Mouse (Mus musculus) B cell, adult 67 days (primary cell): Measurements from ENCODE around the gene Vmn2r8. TPM values are rescaled to one million over a fixed set of nuclear protein-coding genes. Genes with fewer than 3 reads are reported as not detected.

Source experiments
- total RNA-seq, 2 experiments: library from RNA; stranded (reverse); gene quantifications; 4 replicates each; pipeline ENCODE4 v1.2.4; 2023

Gene Vmn2r8
- not detected for total RNA-seq

GRCm38 (mm10) chr5:108808750-108809149 lies at the start of gene Vmn2r8:
TSS of gene Vmn2r8 (minus strand) at chr5:108808850.

GRCm38 (mm10) chr5:108852501-108852900 lies 43.9 kb upstream of the Vmn2r8 start, which contains the start of gene Vmn2r9:
TSS of gene Vmn2r9 (minus strand) at chr5:108852601.

DNA sequence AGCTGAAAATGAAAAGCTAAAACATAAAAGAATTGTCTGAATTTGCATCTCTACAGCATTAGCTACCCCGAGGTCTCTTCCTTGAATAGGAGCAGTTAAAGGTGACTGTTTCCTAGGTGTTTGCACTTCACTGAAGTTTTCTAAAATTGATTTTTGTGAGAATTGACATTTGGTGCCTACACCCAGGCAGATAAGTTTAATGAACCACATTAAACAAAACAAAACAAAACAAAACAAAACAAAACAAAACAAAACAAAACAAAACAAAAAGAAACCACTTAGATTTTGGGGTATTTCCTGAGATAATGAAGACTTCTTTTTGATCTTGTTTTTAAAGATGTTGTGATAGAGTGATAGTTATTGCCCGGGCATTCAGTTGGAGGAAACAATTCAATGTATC lies 13.4 kb downstream of the Vmn2r8 start, which contains the start of gene Tmed11:
Gene Tmed11 (minus strand): TSS at position 101 of the 400 bp plus-strand sequence.

DNA sequence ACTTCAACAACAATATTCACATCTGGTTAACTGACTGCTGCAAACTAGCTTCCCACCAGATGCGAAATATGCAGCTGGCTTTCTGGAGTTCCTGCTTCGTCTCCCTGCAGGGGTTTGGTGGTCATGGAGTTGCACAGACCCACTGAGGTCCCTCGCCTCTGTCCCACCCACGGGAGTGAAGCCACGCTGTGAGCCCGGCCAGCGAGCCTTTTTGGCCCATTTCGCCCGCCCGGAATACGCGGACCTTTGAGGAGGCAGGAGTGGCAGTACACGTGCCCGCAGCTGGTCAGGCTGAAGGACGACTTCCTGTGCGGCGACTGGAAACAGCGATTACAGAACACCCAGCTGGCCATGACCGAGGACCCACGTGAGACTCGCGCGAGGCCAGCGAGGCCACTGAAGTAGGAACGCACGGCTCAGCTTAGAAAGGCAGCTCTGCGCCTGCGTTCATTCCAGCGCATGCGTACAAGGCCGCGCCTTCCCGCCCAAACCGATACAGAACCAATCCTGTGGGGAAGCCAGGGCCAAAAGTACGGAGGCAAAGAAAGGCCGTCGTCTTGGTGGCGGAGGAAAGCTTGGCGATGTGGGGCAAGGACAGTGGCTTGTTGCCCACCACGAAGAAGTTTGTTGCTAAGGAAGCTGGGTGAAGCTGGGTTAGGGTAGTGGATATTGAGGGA lies 33.9 kb downstream of the Vmn2r8 start, which contains the start of gene Rnf212:
Gene Rnf212 (minus strand): TSS at position 353 of the 677 bp plus-strand sequence.

Other genes with a start within 250 kb of the Vmn2r8 start
- 100 to 1,000 TPM; 144 to 150 TPM for gene Gak, start 179.1 kb downstream of the Vmn2r8 start, total RNA-seq
- gene Tmem175, start 179.1 kb downstream of the Vmn2r8 start, total RNA-seq = 10 to 100 TPM; 26.7 to 27.1 TPM
- 10 to 100 TPM; 30.9 to 44.8 TPM for gene Idua, start 148.5 kb downstream of the Vmn2r8 start, total RNA-seq
- gene Dgkq, start 139.2 kb downstream of the Vmn2r8 start, total RNA-seq = 10 to 100 TPM; 47.0 to 56.2 TPM
- gene Slc26a1, start 133.3 kb downstream of the Vmn2r8 start, total RNA-seq = not detected
- 1 to 10 TPM; 6.1 to 7.5 TPM for gene Fgfrl1, start 116.5 kb downstream of the Vmn2r8 start, total RNA-seq
- gene Rnf212, start 33.9 kb downstream of the Vmn2r8 start, total RNA-seq = not detected
- gene Tmed11, start 13.5 kb downstream of the Vmn2r8 start, total RNA-seq = not detected
- not detected for gene Vmn2r9, start 43.8 kb upstream of the Vmn2r8 start, total RNA-seq
- not detected for gene Vmn2r10, start 197.7 kb upstream of the Vmn2r8 start, total RNA-seq